Mouse (Mus musculus) myocyte (in vitro differentiated cells): ENCODE data around the gene Sync. TPM values are rescaled to one million over a fixed set of nuclear protein-coding genes. Genes with fewer than 3 reads are reported as not detected.

Source experiments
- H3K27me3 ChIP-seq: one replicate; pipeline ENCODE4 v1.6.1; 2011; ENCODE audit not compliant: control insufficient read depth, insufficient read depth, insufficient read length
- H3K36me3 ChIP-seq: one replicate; pipeline ENCODE4 v1.6.1; 2011; ENCODE audit not compliant: control insufficient read depth, insufficient read depth
- H3K4me2 ChIP-seq: one replicate; pipeline ENCODE4 v1.6.1; 2011; ENCODE audit warnings: low read depth, control low read depth
- H3K4me3 ChIP-seq: one replicate; pipeline ENCODE4 v1.5.1; 2011; ENCODE audit warnings: mild to moderate bottlenecking, control low read depth, moderate library complexity
- H3K79me2 ChIP-seq: one replicate; pipeline ENCODE4 v1.6.1; 2011; ENCODE audit not compliant: control insufficient read depth, insufficient read depth
- H3ac ChIP-seq: one replicate; pipeline ENCODE4 v1.6.1; 2011; ENCODE audit not compliant: control insufficient read depth, insufficient read length
- CEBPB ChIP-seq: IDR thresholded peaks from 2 replicates; pipeline ENCODE4 v1.6.1; 2011; ENCODE audit warnings: mild to moderate bottlenecking, moderate library complexity; ENCODE audit not compliant: poor library complexity, insufficient read depth, severe bottlenecking
- E2F4 ChIP-seq: IDR thresholded peaks from one replicate; pipeline ENCODE4 v1.6.1; 2011; ENCODE audit warnings: mild to moderate bottlenecking, control low read depth, moderate library complexity; ENCODE audit not compliant: insufficient read depth
- MAX ChIP-seq: IDR thresholded peaks from one replicate; pipeline ENCODE4 v1.6.1; 2011; ENCODE audit warnings: low read depth, mild to moderate bottlenecking, control low read depth
- MYOD1 ChIP-seq, 3 experiments: IDR thresholded peaks; one replicate each; pipeline ENCODE4 v1.6.1; 2011; ENCODE audit warnings: control low read depth in 2 of 3, low read depth in 2 of 3, mild to moderate bottlenecking in 2 of 3, moderate library complexity in 1 of 3; ENCODE audit not compliant: insufficient read length in 2 of 3, control insufficient read depth in 1 of 3
- MYOG ChIP-seq, 3 experiments: IDR thresholded peaks; one replicate each; pipeline ENCODE4 v1.6.1; 2011; ENCODE audit warnings: control low read depth in 2 of 3, low read depth in 2 of 3, mild to moderate bottlenecking in 2 of 3; ENCODE audit not compliant: insufficient read length in 2 of 3, control insufficient read depth in 1 of 3, insufficient read depth in 1 of 3
- POLR2A ChIP-seq: IDR thresholded peaks from one replicate; pipeline ENCODE4 v1.6.1; 2011; ENCODE audit warnings: low read depth, mild to moderate bottlenecking, control low read depth, moderate library complexity; ENCODE audit not compliant: insufficient read length
- POLR2AphosphoS2 ChIP-seq: IDR thresholded peaks from one replicate; pipeline ENCODE4 v1.6.1; 2011; ENCODE audit warnings: low read depth, control low read depth; ENCODE audit not compliant: insufficient read length
- REST ChIP-seq: IDR thresholded peaks from one replicate; pipeline ENCODE4 v1.6.1; 2011; ENCODE audit warnings: mild to moderate bottlenecking, control low read depth, moderate library complexity; ENCODE audit not compliant: insufficient read depth, insufficient read length
- SRF ChIP-seq: IDR thresholded peaks from one replicate; pipeline ENCODE4 v1.6.1; 2011; ENCODE audit warnings: low read depth; ENCODE audit not compliant: control insufficient read depth, insufficient read length
- TCF12 ChIP-seq: IDR thresholded peaks from one replicate; pipeline ENCODE4 v1.6.1; 2011; ENCODE audit warnings: mild to moderate bottlenecking, control low read depth; ENCODE audit not compliant: poor library complexity, insufficient read depth, severe bottlenecking
- TCF3 ChIP-seq: IDR thresholded peaks from one replicate; pipeline ENCODE4 v1.6.1; 2011; ENCODE audit warnings: low read depth, control low read depth; ENCODE audit not compliant: insufficient read length
- USF1 ChIP-seq: IDR thresholded peaks from one replicate; pipeline ENCODE4 v1.6.1; 2011; ENCODE audit warnings: low read depth, mild to moderate bottlenecking, control low read depth, moderate library complexity
- polyA plus RNA-seq: library from polyadenylated mRNA; unstranded; fragments of >200 nt; fragmentation: generic; extraction: Trizol; gene quantifications from one replicate; pipeline ENCODE4 v1.2.1, GENCODE M21; 2012; ENCODE audit warnings: missing spikeins

Sync gene
- polyA plus RNA-seq, 1 experiment = 51.1 TPM

DNA sequence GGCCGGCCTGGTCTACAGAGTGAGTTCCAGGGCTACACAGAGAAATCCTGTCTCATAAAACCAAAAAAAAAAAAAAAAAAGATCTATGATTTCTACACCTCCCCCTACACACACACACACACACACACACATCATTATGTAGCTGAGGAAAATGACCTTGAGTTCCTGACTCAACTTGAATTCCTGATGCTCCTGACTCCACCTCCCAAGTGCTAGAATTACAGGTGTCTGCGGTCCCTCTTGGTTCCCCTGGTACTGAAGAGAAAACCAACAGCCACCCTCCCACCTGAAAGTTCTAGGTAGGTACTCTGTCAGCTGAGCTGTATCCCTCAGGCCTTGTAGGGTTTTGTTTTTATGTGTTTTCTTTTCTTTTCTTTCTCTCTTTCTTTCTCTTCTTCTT, 34.9 kb upstream of the Sync start:
- no peak for TF ChIP-seq POLR2A
- no peak for TF ChIP-seq MAX
- no peak for TF ChIP-seq SRF
- no peak for TF ChIP-seq USF1
- TF ChIP-seq MYOD1 (IDR thresholded peaks at IDR 0.05; ENCODE audit: control insufficient read depth in 1 of 3, insufficient read length in 2 of 3, low read depth in 2 of 3) = no peak
- no peak for TF ChIP-seq TCF3
- TF ChIP-seq REST = no peak
- no peak for TF ChIP-seq E2F4
- no peak for TF ChIP-seq CEBPB
- no peak for TF ChIP-seq TCF12
- TF ChIP-seq POLR2AphosphoS2 = no peak
- TF ChIP-seq MYOG (IDR thresholded peaks at IDR 0.05; ENCODE audit: control insufficient read depth in 1 of 3, insufficient read depth in 1 of 3, insufficient read length in 2 of 3, low read depth in 2 of 3) = no peak
- Histone ChIP-seq H3K36me3 (no peaks in the 10 kb centered on the region), H3K79me2 (peaks cover 6% of the 10 kb centered on the region), H3K27me3 (no peaks in the 10 kb centered on the region), H3K4me2 (no peak overlapping the region), H3K4me3 (no peak overlapping the region), H3ac (no peak overlapping the region)

DNA sequence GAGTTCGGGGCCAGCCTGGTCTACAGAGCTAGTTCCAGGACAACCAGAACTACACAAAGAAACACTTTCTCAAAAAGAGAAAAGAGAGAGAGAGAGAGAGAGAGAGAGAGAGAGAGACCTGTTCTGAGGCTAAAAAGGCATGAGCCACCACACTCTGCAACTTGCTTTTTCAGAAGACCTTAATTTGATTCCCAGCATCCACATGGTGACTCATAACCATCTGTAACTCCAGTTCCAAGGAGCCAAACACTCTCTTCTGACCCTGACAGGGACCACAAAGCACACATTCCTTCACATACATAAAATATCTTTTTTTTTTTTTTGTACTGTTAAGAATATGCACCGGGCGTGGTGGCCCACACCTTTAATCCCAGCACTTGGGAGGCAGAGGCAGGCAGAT, 32.8 kb upstream of the Sync start:
- Histone ChIP-seq H3K4me3 (no peak overlapping the region), H3K36me3 (no peaks in the 10 kb centered on the region), H3K4me2 (peak overlapping the region; percentile 28), H3K79me2 (no peaks in the 10 kb centered on the region), H3K27me3 (no peaks in the 10 kb centered on the region), H3ac (no peak overlapping the region)
- TF ChIP-seq MYOD1 (IDR thresholded peaks at IDR 0.05; ENCODE audit: control insufficient read depth in 1 of 3, insufficient read length in 2 of 3, low read depth in 2 of 3) = no peak
- no peak for TF ChIP-seq TCF12
- no peak for TF ChIP-seq POLR2AphosphoS2
- TF ChIP-seq E2F4 = no peak
- no peak for TF ChIP-seq MYOG (IDR thresholded peaks at IDR 0.05; ENCODE audit: control insufficient read depth in 1 of 3, insufficient read depth in 1 of 3, insufficient read length in 2 of 3, low read depth in 2 of 3)
- no peak for TF ChIP-seq SRF
- no peak for TF ChIP-seq POLR2A
- no peak for TF ChIP-seq CEBPB
- TF ChIP-seq TCF3 = no peak
- no peak for TF ChIP-seq REST
- TF ChIP-seq USF1 = no peak
- TF ChIP-seq MAX = no peak

GRCm38 (mm10) chr4:129256450-129257380, 30.7 kb upstream of the Sync start:
- Histone ChIP-seq H3K4me2 (peak overlapping the region; percentile 71), H3K27me3 (no peaks in the 10 kb centered on the region), H3K4me3 (no peak overlapping the region), H3ac (no peak overlapping the region), H3K36me3 (no peaks in the 10 kb centered on the region), H3K79me2 (no peaks in the 10 kb centered on the region)
- TF ChIP-seq E2F4 = no peak
- TF ChIP-seq POLR2A = no peak
- TF ChIP-seq REST = no peak
- TF ChIP-seq MAX = no peak
- TF ChIP-seq TCF3 = no peak
- peak in 2 of 3 experiments; percentile 69 to 89 for TF ChIP-seq MYOD1 (IDR thresholded peaks at IDR 0.05; ENCODE audit: control insufficient read depth in 1 of 3, insufficient read length in 2 of 3, low read depth in 2 of 3)
- no peak for TF ChIP-seq TCF12
- peak in 1 of 3 experiments; percentile 73 for TF ChIP-seq MYOG (IDR thresholded peaks at IDR 0.05; ENCODE audit: control insufficient read depth in 1 of 3, insufficient read depth in 1 of 3, insufficient read length in 2 of 3, low read depth in 2 of 3)
- no peak for TF ChIP-seq POLR2AphosphoS2
- TF ChIP-seq SRF = no peak
- no peak for TF ChIP-seq CEBPB
- no peak for TF ChIP-seq USF1

GRCm38 (mm10) chr4:129259101-129259500, 28.3 kb upstream of the Sync start:
- H3K4me3 ChIP-seq = no peak overlapping the region
- no peaks in the 10 kb centered on the region for H3K27me3 ChIP-seq
- H3K36me3 ChIP-seq = no peaks in the 10 kb centered on the region
- TF ChIP-seq MYOD1 (IDR thresholded peaks at IDR 0.05; ENCODE audit: control insufficient read depth in 1 of 3, insufficient read length in 2 of 3, low read depth in 2 of 3) (no peak), SRF (no peak), POLR2AphosphoS2 (no peak), E2F4 (no peak), TCF12 (no peak), USF1 (no peak), MYOG (IDR thresholded peaks at IDR 0.05; ENCODE audit: control insufficient read depth in 1 of 3, insufficient read depth in 1 of 3, insufficient read length in 2 of 3, low read depth in 2 of 3) (no peak), POLR2A (no peak), CEBPB (no peak), TCF3 (no peak), MAX (no peak)
- no peaks in the 10 kb centered on the region for H3K79me2 ChIP-seq
- peak overlapping the region; percentile 50 for H3K4me2 ChIP-seq
- H3ac ChIP-seq = no peak overlapping the region
